Mouse (Mus musculus): ENCODE measurements around the gene Prorsd1.

DNA sequence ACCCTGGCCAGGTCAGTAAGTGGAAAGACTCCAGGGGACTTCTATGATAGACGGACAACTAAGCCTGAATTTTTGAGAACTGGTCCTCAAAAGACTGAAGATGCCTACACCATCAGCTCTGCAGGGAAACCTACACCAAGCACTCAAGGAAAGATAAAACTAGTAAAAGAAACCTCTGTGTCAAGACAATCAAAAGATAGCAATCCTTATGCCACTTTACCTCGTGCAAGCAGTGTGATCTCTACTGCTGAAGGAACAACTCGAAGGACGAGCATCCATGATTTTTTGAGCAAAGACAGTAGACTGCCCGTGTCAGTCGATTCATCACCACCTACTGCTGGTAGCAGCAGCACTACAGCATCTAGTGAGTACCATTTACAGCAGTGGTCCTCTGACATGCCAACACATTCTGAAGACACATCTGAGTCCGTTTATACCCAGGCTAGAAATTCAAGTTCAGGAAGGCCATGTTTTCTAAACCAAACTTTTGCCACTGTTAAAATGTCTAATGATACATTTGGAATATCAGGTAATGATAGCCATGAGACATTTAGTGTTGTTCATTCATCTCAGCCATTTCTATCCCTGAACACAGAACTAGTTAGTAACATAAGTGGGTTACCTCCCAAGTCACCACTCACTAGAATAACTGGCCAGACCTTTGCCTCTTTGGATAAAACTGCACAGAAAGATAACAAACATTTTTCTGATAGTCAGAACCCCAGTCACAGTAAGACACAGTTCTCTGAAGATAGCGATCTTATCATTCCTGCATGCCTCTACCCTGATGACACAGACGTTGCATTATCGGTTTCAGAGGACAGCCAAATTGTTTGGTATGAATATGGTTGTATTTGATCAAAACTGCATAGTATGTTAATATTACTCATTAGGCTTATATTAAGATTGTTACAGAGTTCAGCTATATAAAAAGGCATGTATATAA is 10.6 kb downstream of the Prorsd1 start:
- TF ChIP-seq CTCF (IDR thresholded peaks at IDR 0.05; ENCODE audit: control insufficient read depth, insufficient read depth, insufficient read length) (no peak), CEBPB (IDR thresholded peaks at IDR 0.05; ENCODE audit: low read depth) (no peak), MAX (IDR thresholded peaks at IDR 0.05) (no peak)

Data from C2C12 (cell line).